Mouse (Mus musculus) hindlimb bud, embryonic 11.5 days (tissue): ENCODE measurements at regions not wholly inside any gene's neighbourhood (a gene's known extent, or its start where the extent isn't known, plus 50 kb on each side); places are given as distances from the start of the nearest gene placed in this dataset.

Experiments
- DNase-seq: peaks from one replicate; pipeline ENCODE4 v3.0.0-alpha.2; 2012; ENCODE audit warnings: low read depth, low spot score; ENCODE audit errors: extremely low spot score

GRCm38 (mm10) chr1:69227864-69228263 is 120.0 kb upstream of the Erbb4 start:
- DNase-seq: no peak

- DNase-seq: no peak
Measured at GRCm38 (mm10) chr1:69212896-69213500, 105.1 kb upstream of the Erbb4 start.

- no peak for DNase-seq
Measured at GRCm38 (mm10) chr1:69202745-69203144, 94.9 kb upstream of the Erbb4 start.

- no peak for DNase-seq
Measured at GRCm38 (mm10) chr1:69165202-69165601, 57.3 kb upstream of the Erbb4 start.
